Mouse (Mus musculus) adrenal gland, postnatal 36 days (tissue): ENCODE measurements around the gene 1700037C18Rik. TPM values are rescaled to one million over a fixed set of nuclear protein-coding genes. Genes with fewer than 3 reads are reported as not detected.

ENCODE experiments used
- DNase-seq, 2 experiments: peaks; one replicate each; pipeline ENCODE4 v3.0.0; 2021; ENCODE audit warnings: mixed read lengths in 1 of 2
- microRNA-seq: library from miRNA; unstranded; fragments of <30 nt; microRNA quantifications from one replicate; pipeline ENCODE4 v1.2.0, GENCODE M21; 2021
- total RNA-seq, 2 experiments: library from RNA; stranded (reverse); gene quantifications; 2 replicates each; pipeline ENCODE4 v1.2.3; 2021

1700037C18Rik gene
- total RNA-seq, 2 experiments from 2014 or later: 3.2 to 4.0 TPM

DNA sequence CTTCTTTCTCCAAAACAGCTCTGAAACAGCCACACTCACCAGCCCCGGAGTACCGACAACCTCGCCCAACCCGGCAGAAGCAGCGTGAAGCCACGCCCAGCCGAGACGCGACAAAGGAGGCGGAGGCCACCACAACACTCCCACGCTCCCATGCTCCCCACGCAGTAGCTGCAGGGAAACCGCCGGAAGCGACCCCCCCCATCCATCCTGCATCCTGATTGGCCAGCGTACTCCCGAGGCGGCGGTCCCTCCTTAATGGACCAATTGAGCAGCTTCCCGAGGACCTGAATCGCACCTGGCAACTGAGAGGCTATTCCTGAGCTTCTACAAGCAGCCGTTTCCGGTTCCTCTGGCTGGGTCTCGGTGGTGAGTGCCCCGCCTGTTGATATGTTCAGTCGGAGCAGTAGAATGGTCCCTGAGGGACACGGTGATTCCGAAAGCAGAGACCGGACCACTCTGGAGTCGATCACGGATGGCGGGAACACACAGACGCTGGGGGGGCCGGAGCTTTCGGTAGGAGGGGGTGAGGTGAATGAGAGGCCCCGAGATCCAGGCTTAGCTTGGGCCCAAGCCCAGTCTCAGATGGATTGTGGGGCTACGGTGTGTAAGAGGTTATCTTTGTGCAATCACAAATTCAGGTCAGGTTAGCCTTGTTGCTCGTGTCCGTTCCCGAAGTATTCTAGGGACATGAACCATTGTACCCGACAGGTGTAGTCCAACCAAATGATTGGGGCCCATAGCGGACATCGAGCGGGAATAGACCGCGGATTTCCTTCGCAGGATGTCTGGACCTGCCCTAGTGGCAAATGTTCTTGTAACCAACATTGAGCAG, 36.1 kb downstream of the 1700037C18Rik start, which contains the start of gene Naa60:
Naa60 (plus strand) TSS at position 160 of the 832 bp plus-strand sequence.
- DNase-seq: peak; percentile 94 to 95

DNA sequence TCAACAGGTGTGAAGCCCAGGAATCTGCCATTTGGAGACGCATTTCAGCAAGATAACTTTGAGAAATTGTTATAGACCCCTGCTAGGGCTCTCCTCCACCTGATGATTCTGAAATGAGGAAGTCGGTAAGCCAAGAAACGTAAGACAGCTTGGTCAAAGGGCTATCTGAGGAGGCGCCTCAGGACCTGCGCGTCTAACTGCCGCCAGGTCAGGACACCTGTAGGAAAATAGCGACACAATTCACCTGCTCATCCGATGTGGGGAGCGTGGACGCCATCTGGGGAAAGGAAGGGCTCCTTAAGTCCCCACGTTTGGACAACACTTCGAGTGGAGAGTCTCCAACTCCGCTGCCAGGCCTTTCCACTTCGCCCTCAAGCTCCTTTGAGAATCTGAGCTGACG, 36.7 kb downstream of the 1700037C18Rik start:
- DNase-seq: no peak

DNA sequence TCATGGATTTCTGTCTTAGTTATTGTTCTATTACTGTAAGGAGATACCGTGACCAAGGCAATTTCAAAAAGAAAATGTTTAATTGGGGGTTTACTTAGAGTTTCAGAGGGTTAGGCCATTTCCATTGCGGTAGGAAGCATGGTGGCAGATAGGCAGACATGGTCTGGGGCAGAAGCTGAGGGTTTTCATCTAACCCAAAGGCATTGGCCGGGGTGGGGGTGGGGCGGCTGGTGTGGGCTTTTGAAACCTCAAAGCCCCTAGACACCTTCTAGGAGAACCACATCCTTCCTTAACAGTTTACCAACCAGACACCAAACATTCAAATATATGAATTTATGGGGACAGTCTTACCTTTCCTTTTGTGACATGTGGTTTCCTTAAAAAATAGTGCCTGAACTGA, 49.2 kb downstream of the 1700037C18Rik start:
- no peak for DNase-seq

DNA sequence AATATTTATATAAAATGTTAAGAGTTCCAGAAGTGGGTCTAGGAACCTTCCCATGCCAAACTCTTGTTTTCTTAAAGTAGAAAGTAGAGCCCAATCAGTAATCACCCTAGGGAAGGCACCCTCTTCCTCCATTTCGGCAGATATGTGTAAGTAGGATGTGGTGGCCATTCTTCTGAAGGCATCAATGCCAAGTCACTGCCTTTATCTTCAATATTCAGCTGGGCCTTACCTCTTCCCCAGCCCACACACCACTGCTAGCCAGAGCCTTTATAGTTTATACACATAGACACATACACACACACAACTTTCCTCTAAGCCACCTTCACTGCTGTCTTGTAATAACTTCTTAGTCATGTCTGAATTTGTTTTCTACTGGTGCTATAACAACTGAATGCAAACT, 52.7 kb downstream of the 1700037C18Rik start:
- DNase-seq: no peak

DNA sequence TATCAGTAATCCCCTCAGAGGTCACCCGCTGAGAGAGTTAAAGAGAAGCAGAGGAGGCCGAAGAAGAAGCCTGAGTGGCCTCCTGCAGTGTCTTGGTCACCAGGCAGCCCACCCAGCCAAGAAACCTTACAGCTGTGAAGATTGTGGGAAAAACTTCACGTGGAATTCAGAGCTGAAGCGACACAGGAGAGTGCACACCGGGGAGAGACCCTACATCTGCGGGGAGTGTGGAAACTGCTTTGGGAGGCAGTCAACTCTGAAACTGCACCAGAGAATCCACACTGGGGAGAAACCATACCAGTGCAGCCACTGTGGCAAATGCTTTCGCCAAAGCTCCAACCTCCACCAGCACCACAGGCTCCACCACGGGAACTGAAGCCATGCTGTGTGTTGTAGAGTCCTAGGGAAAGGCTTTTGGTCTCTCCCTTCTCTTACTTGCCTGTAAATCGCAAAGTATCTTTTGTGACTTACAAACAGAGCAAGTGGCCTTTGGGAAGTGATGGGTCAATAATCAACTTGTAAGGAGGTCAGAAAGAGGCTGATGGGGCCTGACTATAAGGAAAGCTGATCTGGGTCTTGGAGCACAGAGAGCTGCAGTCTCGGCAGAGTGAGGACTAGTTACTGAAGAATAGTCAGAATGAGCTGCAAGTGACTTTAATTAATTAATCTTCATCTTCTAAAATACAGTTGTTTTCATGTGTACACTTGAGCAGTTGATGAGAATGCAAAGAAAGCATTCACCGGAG, 53.9 kb downstream of the 1700037C18Rik start:
- no peak for DNase-seq

DNA sequence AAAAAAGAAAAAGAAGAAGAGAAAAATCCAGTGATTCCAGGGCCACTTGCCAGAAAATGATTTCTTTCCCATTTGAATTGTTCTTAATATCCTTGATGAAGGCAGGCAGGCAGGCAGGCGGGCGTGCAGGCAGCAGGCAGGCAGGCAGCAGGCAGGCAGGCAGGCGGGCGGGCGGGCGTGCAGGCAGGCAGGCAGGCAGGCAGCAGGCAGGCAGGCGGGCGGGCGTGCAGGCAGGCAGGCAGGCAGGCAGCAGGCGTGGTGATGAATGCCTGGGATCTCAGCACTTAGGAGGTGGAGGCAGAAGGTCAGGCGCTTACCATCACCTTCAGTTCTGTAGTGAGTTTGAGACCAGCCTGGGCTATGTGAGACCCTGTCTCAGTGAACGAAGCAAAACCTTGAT, 55.9 kb downstream of the 1700037C18Rik start:
- peak; percentile 30 to 35 for DNase-seq

DNA sequence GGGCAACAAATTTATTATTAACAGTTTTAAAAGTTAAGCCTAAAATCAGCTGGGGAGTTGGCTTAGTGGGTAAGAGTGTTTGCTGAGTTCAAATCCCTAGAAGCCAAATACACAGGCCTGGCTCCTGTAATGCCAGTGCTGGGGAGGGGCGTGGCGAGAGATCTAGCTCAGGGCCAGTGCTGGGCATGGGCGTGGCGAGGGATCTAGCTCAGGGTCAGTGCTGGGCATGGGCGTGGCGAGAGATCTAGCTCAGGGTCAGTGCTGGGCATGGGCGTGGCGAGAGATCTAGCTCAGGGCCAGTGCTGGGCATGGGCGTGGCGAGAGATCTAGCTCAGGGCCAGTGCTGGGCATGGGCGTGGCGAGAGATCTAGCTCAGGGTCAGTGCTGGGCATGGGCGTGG, 57.2 kb downstream of the 1700037C18Rik start:
- peak; percentile 81 to 84 for DNase-seq

DNA sequence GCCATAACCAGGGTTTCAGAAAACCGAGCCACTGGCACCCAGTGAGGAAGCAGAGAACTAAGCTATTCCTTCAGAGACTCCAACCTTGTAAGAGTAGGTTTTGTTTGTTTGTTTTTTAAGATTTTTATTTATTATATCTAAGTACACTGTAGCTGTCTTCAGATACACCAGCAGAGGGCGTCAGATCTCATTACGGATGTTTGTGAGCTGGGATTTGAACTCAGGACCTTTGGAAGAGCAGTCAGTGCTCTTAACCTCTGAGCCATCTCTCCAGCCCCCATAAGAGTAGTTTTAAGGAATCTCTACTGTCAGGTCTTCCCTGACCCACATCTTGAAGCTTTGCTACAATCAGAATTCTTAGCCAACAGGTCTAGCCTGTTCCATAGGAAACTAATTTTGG, 60.1 kb downstream of the 1700037C18Rik start:
- DNase-seq: no peak

DNA sequence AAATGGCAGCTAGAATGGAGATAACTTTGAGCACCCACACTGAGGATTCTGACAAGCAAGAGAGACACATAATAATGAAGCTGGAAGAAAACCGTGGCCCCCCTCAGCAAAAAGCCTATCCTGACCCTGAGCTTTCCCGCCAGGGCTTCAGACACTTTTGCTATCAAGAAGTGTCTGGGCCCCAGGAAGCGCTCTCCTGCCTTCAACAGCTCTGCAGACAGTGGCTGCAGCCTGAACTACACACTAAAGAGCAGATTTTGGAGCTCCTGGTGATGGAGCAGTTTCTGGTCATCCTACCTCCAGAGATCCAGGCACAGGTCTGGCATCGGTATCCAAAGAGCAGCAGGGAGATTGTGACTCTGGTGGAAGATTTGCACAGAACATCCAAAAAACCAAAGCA, 60.6 kb downstream of the 1700037C18Rik start:
- no peak for DNase-seq

DNA sequence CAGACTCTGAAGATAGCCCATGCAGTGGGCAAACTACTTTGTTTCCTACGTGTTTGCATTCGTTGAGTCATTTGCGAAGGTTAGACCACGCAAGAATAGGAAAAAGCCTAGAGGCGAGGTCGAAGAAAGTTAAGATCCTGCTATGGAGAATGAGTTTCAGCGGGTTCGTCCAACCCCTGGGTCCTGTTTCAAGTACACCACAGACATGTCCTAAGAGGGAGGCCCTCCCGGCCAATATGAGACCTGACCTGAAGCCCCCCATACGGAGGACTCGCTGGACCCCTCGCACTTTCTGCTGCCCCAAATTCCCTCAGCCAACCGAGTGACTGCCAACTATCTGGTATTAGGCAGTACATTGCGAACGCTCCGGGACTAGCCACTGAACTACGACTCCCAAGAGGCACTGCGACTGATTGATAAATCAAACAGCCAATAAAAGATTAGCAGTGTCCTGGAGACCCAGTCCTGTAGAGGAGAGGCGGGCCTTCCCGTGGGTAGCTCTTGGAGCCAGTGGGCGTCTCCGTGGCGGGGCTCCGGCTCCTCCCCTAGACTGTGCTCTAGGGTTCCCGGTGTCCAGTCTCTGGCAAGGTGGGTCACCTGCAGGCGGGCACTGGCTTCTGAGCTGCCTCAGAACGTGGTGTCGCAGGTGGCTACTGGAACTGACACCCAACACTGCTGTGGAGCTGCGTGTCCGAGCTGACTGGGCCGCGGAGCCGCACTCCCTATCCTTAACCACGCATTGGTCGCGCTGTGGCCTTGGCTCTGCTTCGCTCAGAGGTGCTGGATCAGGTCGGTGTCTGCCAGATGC, 61.6 kb downstream of the 1700037C18Rik start, which contains the start of gene Zfp174:
Zfp174 (plus strand) TSS at position 558 of the 808 bp plus-strand sequence.
- DNase-seq: peak; percentile 94 to 95

Small RNA genes lying within 50 kb of the gene (microRNA-seq; reads per million reads assigned to microRNA genes)
- gene Gm23493: not detected

Other genes starting within 250 kb of the 1700037C18Rik start
- gene Mefv, start 190.6 kb downstream of the 1700037C18Rik start, total RNA-seq: not detected
- gene Zfp263, start 164.6 kb downstream of the 1700037C18Rik start, total RNA-seq: 10 to 100 TPM; 18.1 to 23.8 TPM
- not detected for gene Olfr15, start 77.8 kb downstream of the 1700037C18Rik start, total RNA-seq
- gene Zfp174, start 61.4 kb downstream of the 1700037C18Rik start, total RNA-seq: 10 to 100 TPM in 1 of 2 experiments, 1 to 10 TPM in 1; 2.5 to 12.0 TPM
- 100 to 1,000 TPM in 1 of 2 experiments, 10 to 100 TPM in 1; 74.8 to 115 TPM for gene Naa60, start 36.3 kb downstream of the 1700037C18Rik start, total RNA-seq
- 10 to 100 TPM; 14.1 to 21.7 TPM for gene Zfp597, start 24.1 kb downstream of the 1700037C18Rik start, total RNA-seq
- 1 to 10 TPM; 1.3 to 1.5 TPM for gene Gm20695, start 24.0 kb downstream of the 1700037C18Rik start, total RNA-seq
- 10 to 100 TPM; 16.9 to 20.8 TPM for gene Cluap1, start 112 bp upstream of the 1700037C18Rik start, total RNA-seq
- 1 to 10 TPM; 3.1 to 3.8 TPM for gene Nlrc3, start 67.9 kb upstream of the 1700037C18Rik start, total RNA-seq
- 10 to 100 TPM; 18.1 to 53.9 TPM for gene Slx4, start 95.1 kb upstream of the 1700037C18Rik start, total RNA-seq
- not detected for gene Dnase1, start 128.3 kb upstream of the 1700037C18Rik start, total RNA-seq
- gene Trap1, start 169.1 kb upstream of the 1700037C18Rik start, total RNA-seq: 100 to 1,000 TPM; 197 to 218 TPM